Mouse (Mus musculus): Measurements from ENCODE around the gene Auh.

The Auh gene

DNA sequence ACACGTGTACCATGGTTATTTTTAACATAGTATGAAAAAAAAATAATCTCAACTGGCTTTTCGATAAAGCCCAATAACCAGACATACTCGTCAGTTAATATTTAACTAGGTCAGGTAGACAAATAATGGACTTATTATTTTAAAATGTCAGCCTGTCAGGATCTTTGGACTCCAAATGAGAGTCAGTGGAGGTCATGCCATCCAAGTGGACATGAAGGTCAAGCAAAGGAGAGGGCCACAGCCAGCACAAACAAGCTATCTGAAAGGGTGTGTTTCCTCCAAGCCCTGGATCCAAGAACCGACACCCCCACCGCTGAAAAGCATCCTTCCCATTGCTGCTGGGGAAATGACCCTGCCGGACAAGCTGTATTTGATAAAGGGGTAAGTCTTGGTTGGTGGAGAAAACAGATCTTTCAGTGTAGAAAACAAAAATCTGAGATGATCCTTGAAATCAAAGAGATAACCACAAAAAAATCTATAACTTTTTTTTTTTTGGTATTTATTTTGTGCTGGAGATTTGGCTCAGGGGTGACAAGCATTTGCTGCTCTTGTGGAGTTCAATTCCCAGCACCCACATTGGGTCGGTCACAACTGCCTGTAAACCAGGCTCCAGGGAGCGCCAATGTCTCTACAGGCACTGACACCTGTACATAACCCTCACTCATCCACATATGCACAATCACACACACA, 96.9 kb downstream of the Auh start:
- no peak for DNase-seq

DNA sequence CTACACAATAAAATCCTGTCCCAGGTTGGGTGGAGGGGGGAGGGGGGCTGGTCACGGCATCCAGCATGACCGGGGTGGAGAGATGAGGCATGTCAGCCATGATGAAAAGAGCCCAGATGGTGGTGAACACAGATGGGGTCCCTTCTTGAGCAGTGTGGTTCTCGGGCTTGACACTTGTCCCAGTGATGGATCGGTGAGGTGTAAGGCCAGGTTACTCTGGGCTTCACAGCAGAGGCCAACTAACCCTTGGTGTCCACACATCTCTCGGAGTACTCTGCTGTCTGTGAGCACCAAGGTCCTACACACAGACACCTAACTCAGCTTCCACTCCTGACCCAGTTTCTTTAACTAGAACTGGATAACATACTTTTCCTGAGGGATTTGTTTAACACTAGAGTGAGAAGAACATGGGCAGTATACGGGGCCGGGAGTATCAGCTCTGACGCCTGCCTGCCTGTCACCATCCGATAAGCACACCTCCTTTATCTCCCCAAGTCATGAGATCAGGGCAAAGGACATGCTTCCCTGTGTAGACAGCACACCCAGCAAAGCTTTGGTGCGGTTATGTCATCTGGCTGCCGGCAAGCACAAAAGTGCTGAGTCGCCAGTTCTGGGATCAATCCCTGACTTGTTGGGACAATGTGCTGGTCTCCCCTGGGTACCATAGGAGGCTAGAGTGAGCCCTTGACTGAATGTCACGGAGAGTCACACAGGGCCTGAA, 98.3 kb downstream of the Auh start:
- no peak for DNase-seq

GRCm38 (mm10) chr13:52828946-52829523, 100.4 kb downstream of the Auh start:
- no peak for DNase-seq

DNA sequence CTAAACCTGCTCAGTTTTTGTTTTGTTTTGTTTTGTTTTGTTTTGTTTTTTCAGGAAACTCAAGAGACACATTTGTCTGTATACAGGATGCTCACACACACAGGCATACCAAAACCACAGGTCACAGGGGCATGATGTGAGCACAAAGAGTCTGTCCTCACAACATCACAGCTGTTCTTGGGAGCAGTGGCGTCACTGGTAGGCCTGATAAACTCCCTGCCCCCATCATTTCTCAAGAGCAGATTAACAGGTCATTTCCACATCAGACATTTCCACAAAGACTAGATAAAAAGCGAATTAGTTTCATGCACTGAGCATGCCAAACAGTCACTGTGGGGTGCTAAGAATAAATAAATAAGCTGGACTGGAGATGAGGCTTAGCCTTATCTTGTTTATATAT, 101.3 kb downstream of the Auh start:
- DNase-seq: no peak

- no peak for DNase-seq
Measured at GRCm38 (mm10) chr13:52826666-52827065, 102.8 kb downstream of the Auh start.

DNA sequence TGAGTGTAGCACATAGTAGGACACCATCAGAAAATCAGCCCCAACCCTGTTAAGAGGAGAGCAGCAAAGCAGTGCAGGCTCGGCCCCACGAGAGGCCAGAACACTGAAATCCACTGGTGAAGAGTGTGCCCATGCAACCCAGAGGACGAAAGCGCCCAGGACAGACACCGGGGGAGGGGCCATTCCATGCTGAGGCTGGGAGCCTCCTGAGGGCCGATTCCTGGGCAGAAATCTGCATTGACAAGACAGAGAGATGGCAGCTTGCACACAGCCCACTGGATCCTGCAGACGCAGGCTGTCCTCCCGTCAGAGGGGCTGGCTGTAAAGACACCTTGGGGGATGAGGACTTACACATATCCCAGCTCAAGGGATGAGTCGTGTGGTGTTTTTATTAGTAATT, 104.7 kb downstream of the Auh start:
- no peak for DNase-seq

- no peak for DNase-seq
Measured at GRCm38 (mm10) chr13:52822165-52823149, 107.0 kb downstream of the Auh start.

DNA sequence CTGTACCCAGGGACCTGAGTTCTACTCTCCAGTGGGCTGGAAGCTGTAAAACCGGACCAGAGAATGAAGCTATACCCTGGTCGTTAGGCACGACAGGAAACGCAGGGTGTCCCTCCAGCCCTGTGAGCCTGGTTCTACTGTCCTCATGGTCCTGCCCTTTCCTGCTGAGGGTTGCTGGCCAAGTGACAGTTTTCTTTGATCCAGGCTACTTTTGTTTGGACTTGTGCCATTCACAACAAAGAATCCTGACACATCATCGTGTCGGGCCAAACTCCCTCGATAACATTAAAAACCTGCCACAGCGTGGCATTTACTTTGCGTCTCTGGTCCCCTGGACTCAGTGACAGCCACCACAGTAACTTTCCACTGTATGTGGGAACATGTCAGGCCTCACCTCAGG, 107.9 kb downstream of the Auh start:
- DNase-seq: no peak

GRCm38 (mm10) chr13:52819901-52820300, 109.6 kb downstream of the Auh start:
- DNase-seq: no peak

DNA sequence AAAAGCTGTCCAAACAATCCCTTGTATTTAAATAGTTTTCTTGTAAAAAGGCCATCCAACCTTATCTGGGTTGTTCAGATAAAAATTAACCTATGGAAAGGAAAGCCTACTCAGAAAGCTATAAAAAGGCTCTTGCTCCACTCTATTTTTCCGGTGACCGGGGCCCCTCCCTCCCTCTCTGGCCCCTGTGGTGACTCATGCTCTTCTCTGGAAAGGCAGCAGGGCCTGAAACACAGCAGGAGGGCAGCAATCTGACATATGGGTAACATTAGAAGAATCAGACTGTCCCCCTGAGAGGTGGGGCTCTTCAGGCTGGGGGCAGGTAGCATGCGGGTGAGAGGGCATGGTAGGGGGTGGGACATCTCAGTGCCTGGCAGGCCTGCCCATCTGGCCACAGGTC, 110.7 kb downstream of the Auh start:
- peak; percentile 81 for DNase-seq

DNA sequence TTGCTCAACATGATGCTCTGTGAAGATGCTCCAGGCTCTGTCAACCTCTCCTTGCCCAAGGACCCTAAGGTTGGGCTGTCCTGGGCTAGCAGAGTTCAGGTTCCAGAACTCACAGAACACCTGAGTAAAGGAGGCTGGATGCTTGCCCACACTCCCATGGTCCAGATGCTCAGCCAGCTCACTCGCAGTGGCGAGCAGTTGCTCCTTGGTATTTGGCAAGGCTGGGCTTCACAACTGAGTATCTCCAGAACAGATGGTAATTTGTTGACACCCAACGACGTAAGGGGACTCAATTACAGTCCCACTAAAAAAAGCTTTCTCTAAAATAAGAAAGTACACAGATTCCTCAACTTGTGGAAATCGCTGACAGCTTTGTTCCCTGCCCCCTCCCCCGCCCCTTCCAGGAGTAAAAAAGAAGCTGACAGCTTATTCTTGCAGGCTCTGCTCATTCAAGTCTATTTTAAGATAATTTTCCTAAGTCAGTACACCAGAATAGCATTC, 111.4 kb downstream of the Auh start:
- peak; percentile 58 for DNase-seq

- no peak for DNase-seq
Measured at GRCm38 (mm10) chr13:52813750-52814149, 115.7 kb downstream of the Auh start.

DNA sequence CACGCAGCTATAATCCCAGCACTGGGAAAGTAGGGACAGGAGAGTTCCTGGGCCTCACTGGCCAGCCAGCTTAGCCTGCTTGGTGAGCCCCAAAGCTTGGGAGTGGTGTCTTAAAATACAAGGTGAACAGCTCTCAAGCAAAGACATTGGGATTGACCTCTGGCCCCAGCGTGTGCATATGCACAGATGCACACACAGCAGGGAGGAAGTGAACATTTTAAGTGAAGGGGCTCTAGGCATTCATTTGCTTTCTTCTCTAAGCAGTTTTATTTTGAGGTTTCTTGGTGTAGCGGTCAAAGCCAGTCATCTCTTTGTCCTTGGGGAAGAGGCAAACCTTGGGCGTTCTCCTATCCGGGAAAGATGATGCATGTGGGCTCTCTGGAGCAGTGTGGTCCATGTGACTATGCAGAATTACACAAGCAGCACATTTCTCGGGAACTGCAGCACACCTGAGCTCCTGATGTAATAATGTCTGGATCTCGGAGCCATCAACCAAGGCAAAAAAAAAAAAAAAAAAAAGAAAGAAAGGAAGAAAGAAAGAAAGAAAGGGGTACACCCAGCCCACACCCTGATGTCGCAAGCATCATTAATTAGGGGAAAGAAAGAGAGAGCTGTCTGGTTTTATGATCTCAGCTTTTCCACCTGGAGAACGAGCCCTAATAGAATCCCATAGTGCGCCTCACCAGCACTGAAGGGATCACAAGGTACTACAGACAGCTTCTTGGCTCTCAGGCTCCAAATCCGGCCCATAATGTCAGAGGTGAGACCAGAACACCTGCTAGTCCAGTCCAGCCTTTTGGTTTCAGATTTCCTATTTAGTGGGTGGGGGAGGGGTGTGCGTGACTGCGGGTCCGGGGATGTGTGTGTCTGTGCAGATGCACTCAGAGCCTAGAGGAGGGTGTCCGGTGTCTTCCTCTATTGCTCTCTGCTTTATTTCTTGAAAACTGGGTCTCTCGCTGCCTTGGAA, 116.6 kb downstream of the Auh start:
- no peak for DNase-seq

DNA sequence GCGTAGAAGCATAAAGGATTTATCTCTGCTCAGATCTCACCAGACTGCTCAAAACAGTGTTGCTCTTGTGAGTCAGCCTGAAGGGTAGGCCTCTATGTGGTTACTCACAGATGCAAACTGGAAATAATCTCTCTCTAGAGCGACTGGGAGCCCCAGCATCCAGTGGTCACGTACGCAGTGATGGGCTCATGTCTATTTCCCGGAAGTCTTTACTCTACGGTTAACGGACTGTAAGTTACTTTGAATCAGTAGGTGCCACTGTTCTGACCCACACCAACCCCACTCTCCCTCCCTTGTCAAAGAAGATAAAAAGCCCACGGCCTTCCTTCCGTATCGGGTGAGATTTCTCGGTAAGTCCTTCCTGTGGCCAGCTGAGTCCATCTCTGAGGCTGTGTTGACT, 121.8 kb downstream of the Auh start:
- DNase-seq: no peak

GRCm38 (mm10) chr13:52806029-52806428, 123.5 kb downstream of the Auh start:
- DNase-seq: no peak

DNA sequence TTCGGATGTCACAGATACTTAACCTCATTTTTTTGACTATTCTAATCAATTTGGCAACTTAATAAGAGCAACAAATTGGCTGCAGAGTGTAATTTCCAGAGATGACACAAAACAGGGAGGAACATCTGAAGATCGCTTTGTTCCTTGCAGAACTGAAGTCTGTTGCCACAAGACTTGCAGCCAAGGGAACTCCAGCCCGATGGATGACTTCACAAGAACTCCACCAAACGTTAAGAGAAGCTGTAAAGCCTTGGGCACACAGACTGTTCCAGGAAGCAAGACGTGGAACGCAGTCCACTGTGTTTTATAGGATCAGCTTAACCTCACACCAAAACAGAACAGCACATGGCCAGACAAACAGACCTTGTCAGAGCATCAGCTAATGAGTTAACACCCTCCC, 123.9 kb downstream of the Auh start:
- no peak for DNase-seq

DNA sequence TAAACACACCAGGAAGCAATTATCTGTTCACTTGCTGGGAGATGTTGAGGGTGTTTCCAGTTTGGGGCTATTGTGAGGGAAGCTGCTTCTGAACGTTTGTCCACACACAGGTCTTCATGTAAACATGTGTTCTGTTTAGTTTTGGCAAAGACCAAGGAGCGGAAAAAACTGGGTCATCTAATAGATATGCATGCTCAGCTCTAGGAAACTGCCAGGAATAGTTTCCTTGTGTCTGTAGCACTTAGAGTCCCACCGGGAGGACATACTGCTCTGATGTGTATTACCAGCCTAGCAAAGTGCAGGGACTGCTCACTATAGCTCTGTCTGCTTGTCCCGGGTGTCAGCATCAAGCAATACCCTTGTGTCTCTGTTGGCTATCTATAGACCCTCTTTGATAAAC, 127.0 kb downstream of the Auh start:
- no peak for DNase-seq

DNA sequence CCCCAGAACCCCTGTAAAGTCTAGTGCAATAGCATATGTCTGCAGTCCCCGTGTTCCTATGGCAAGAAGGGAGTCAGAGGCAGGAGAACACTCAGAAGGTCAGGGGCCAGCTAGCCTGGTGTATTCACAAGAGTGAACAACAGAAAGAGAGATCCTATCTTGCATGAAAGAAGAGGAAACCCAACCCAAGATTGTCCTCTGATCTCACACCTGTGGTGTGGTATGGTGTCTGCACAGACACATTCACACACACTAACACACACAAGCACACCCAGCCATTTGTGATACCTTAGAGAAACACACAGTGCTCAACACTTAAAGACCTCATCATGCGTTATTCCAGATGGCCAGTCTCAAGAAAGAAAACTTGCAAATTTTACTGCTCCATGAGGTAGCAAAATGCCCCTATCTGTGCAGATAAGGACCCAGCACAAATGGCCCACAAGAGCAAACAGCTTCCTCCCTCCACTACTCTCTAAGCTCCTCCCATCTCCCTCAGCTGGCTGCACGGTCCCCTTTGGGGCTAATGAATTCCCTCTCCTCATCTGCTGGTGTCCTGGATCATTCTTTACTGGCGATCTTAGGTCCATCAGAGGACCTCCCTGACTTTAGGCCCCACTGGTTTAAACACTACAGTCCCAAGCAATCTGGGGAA, 128.7 kb downstream of the Auh start:
- no peak for DNase-seq

DNA sequence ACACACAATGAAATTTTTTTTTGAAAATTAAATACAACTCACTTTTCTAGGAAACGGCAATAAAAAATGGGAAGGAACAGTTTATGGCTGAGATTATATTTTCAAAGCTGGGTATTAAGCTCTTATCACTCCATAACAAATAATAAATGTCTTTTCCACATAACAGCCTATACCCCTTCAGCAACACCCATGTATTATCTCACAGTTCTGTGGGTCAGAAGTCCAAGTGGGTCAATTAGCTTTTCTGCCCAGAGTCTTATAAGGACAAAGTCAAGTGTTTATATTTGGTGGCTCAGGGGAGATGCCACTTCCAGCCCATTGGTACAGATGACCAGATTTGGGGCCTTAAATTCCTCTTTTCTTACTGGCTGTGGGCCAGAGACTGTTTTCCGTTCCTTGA, 129.4 kb downstream of the Auh start:
- no peak for DNase-seq

- DNase-seq: no peak
Measured at GRCm38 (mm10) chr13:52794232-52794631, 135.2 kb downstream of the Auh start.

GRCm38 (mm10) chr13:52793434-52793989, 136.0 kb downstream of the Auh start:
- DNase-seq: no peak
